Mouse (Mus musculus): Measurements from ENCODE around the gene Cope. TPM values are rescaled to one million over a fixed set of nuclear protein-coding genes. Genes with fewer than 3 reads are reported as not detected.

The Cope gene
- polyA plus RNA-seq (2014; fragmentation: Illumina TruSeq; extraction: RNeasy Lipid Tissue Mini Kit (QIAGEN cat#74804); ENCODE audit: low read depth, low replicate concordance): 1.9 TPM

GRCm38 (mm10) chr8:70302358-70302890, at the start of gene Cope, which contains the start of gene Ddx49:
TSS of gene Cope (plus strand) at chr8:70302518.
TSS of gene Ddx49 (minus strand) at chr8:70302489.

GRCm38 (mm10) chr8:70282603-70283135, 19.6 kb upstream of the Cope start, which contains the start of gene Homer3:
TSS of gene Homer3 (plus strand) at chr8:70282827.

GRCm38 (mm10) chr8:70315624-70316510, 13.5 kb downstream of the Cope start, which contains the start of gene Cers1:
TSS of gene Cers1 (plus strand) at chr8:70315775.

GRCm38 (mm10) chr8:70329124-70329834, 27.0 kb downstream of the Cope start, which contains the start of gene Gdf1:
TSS of gene Gdf1 (plus strand) at chr8:70329817.

GRCm38 (mm10) chr8:70353194-70353817, 51.0 kb downstream of the Cope start, which contains the start of gene Upf1:
TSS of gene Upf1 (minus strand) at chr8:70353278.

Other genes starting within 250 kb of the Cope start
- gene Tm6sf2, start 229.6 kb upstream of the Cope start, polyA plus RNA-seq (2014; fragmentation: Illumina TruSeq; extraction: RNeasy Lipid Tissue Mini Kit (QIAGEN cat#74804); ENCODE audit: low read depth, low replicate concordance): 0.66 TPM
- gene Hapln4, start 219.1 kb upstream of the Cope start, polyA plus RNA-seq (2014; fragmentation: Illumina TruSeq; extraction: RNeasy Lipid Tissue Mini Kit (QIAGEN cat#74804); ENCODE audit: low read depth, low replicate concordance): 0.06 TPM
- 0.62 TPM for gene Ncan, start 181.6 kb upstream of the Cope start, polyA plus RNA-seq (2014; fragmentation: Illumina TruSeq; extraction: RNeasy Lipid Tissue Mini Kit (QIAGEN cat#74804); ENCODE audit: low read depth, low replicate concordance)
- gene Nr2c2ap, start 171.2 kb upstream of the Cope start, polyA plus RNA-seq (2014; fragmentation: Illumina TruSeq; extraction: RNeasy Lipid Tissue Mini Kit (QIAGEN cat#74804); ENCODE audit: low read depth, low replicate concordance): 0.80 TPM
- gene Rfxank, start 163.4 kb upstream of the Cope start, polyA plus RNA-seq (2014; fragmentation: Illumina TruSeq; extraction: RNeasy Lipid Tissue Mini Kit (QIAGEN cat#74804); ENCODE audit: low read depth, low replicate concordance): 0.57 TPM
- 10.0 TPM for gene Borcs8, start 163.0 kb upstream of the Cope start, polyA plus RNA-seq (2014; fragmentation: Illumina TruSeq; extraction: RNeasy Lipid Tissue Mini Kit (QIAGEN cat#74804); ENCODE audit: low read depth, low replicate concordance)
- not detected for gene Mef2b, start 162.8 kb upstream of the Cope start, polyA plus RNA-seq (2014; fragmentation: Illumina TruSeq; extraction: RNeasy Lipid Tissue Mini Kit (QIAGEN cat#74804); ENCODE audit: low read depth, low replicate concordance)
- 1.4 TPM for gene Tmem161a, start 130.2 kb upstream of the Cope start, polyA plus RNA-seq (2014; fragmentation: Illumina TruSeq; extraction: RNeasy Lipid Tissue Mini Kit (QIAGEN cat#74804); ENCODE audit: low read depth, low replicate concordance)
- 0.84 TPM for gene Slc25a42, start 90.2 kb upstream of the Cope start, polyA plus RNA-seq (2014; fragmentation: Illumina TruSeq; extraction: RNeasy Lipid Tissue Mini Kit (QIAGEN cat#74804); ENCODE audit: low read depth, low replicate concordance)
- gene Sugp2, start 68.3 kb upstream of the Cope start, polyA plus RNA-seq (2014; fragmentation: Illumina TruSeq; extraction: RNeasy Lipid Tissue Mini Kit (QIAGEN cat#74804); ENCODE audit: low read depth, low replicate concordance): 123 TPM
- gene Armc6, start 68.1 kb upstream of the Cope start, polyA plus RNA-seq (2014; fragmentation: Illumina TruSeq; extraction: RNeasy Lipid Tissue Mini Kit (QIAGEN cat#74804); ENCODE audit: low read depth, low replicate concordance): 0.36 TPM
- 0.17 TPM for gene Homer3, start 19.7 kb upstream of the Cope start, polyA plus RNA-seq (2014; fragmentation: Illumina TruSeq; extraction: RNeasy Lipid Tissue Mini Kit (QIAGEN cat#74804); ENCODE audit: low read depth, low replicate concordance)
- gene Ddx49, start within 50 bp of the Cope start, polyA plus RNA-seq (2014; fragmentation: Illumina TruSeq; extraction: RNeasy Lipid Tissue Mini Kit (QIAGEN cat#74804); ENCODE audit: low read depth, low replicate concordance): 10.8 TPM
- not detected for gene Cers1, start 13.3 kb downstream of the Cope start, polyA plus RNA-seq (2014; fragmentation: Illumina TruSeq; extraction: RNeasy Lipid Tissue Mini Kit (QIAGEN cat#74804); ENCODE audit: low read depth, low replicate concordance)
- not detected for gene Gdf1, start 27.3 kb downstream of the Cope start, polyA plus RNA-seq (2014; fragmentation: Illumina TruSeq; extraction: RNeasy Lipid Tissue Mini Kit (QIAGEN cat#74804); ENCODE audit: low read depth, low replicate concordance)
- gene Upf1, start 50.8 kb downstream of the Cope start, polyA plus RNA-seq (2014; fragmentation: Illumina TruSeq; extraction: RNeasy Lipid Tissue Mini Kit (QIAGEN cat#74804); ENCODE audit: low read depth, low replicate concordance): 3.9 TPM
- gene Comp, start 71.0 kb downstream of the Cope start, polyA plus RNA-seq (2014; fragmentation: Illumina TruSeq; extraction: RNeasy Lipid Tissue Mini Kit (QIAGEN cat#74804); ENCODE audit: low read depth, low replicate concordance): 3.0 TPM
- gene Crtc1, start 137.1 kb downstream of the Cope start, polyA plus RNA-seq (2014; fragmentation: Illumina TruSeq; extraction: RNeasy Lipid Tissue Mini Kit (QIAGEN cat#74804); ENCODE audit: low read depth, low replicate concordance): 1.0 TPM
- 0.74 TPM for gene Klhl26, start 174.4 kb downstream of the Cope start, polyA plus RNA-seq (2014; fragmentation: Illumina TruSeq; extraction: RNeasy Lipid Tissue Mini Kit (QIAGEN cat#74804); ENCODE audit: low read depth, low replicate concordance)
- gene Tmem59l, start 184.8 kb downstream of the Cope start, polyA plus RNA-seq (2014; fragmentation: Illumina TruSeq; extraction: RNeasy Lipid Tissue Mini Kit (QIAGEN cat#74804); ENCODE audit: low read depth, low replicate concordance): 1.8 TPM
- gene Crlf1, start 190.6 kb downstream of the Cope start, polyA plus RNA-seq (2014; fragmentation: Illumina TruSeq; extraction: RNeasy Lipid Tissue Mini Kit (QIAGEN cat#74804); ENCODE audit: low read depth, low replicate concordance): 0.74 TPM
- not detected for gene Rex1bd, start 204.2 kb downstream of the Cope start, polyA plus RNA-seq (2014; fragmentation: Illumina TruSeq; extraction: RNeasy Lipid Tissue Mini Kit (QIAGEN cat#74804); ENCODE audit: low read depth, low replicate concordance)
- gene Uba52, start 208.3 kb downstream of the Cope start, polyA plus RNA-seq (2014; fragmentation: Illumina TruSeq; extraction: RNeasy Lipid Tissue Mini Kit (QIAGEN cat#74804); ENCODE audit: low read depth, low replicate concordance): 3.6 TPM
- gene Fkbp8, start 225.2 kb downstream of the Cope start, polyA plus RNA-seq (2014; fragmentation: Illumina TruSeq; extraction: RNeasy Lipid Tissue Mini Kit (QIAGEN cat#74804); ENCODE audit: low read depth, low replicate concordance): 3.0 TPM
- 6.7 TPM for gene Kxd1, start 225.4 kb downstream of the Cope start, polyA plus RNA-seq (2014; fragmentation: Illumina TruSeq; extraction: RNeasy Lipid Tissue Mini Kit (QIAGEN cat#74804); ENCODE audit: low read depth, low replicate concordance)
- 1.3 TPM for gene Ell, start 236.9 kb downstream of the Cope start, polyA plus RNA-seq (2014; fragmentation: Illumina TruSeq; extraction: RNeasy Lipid Tissue Mini Kit (QIAGEN cat#74804); ENCODE audit: low read depth, low replicate concordance)

All from testis, adult 10 weeks (tissue).